Mouse (Mus musculus) stomach, embryonic 16.5 days (tissue): ENCODE measurements around the gene Gm10799. TPM values are rescaled to one million over a fixed set of nuclear protein-coding genes. Genes with fewer than 3 reads are reported as not detected.
A peak's percentile ranks its signal among the peaks of the same experiment; 100 is the strongest.

Experiments
- ATAC-seq: fragments of 200-750 bp; cut with Nextera tagmentation; 2 replicates; pipeline ENCODE4 v1.8.0; 2017; ENCODE audit warnings: moderate number of reproducible peaks, moderate TSS enrichment; ENCODE audit not compliant: insufficient read depth, low FRiP score
- H3K27ac ChIP-seq: fragments of 300-500 bp; sonication (generic); 2 replicates; pipeline ENCODE4 v1.5.1; 2014; ENCODE audit warnings: low read length
- H3K27me3 ChIP-seq: fragments of 300-500 bp; sonication (generic); 2 replicates; pipeline ENCODE4 v1.6.1; 2014; ENCODE audit warnings: low read length, control low read depth, mixed read lengths; ENCODE audit not compliant: control insufficient read depth, insufficient read depth
- H3K36me3 ChIP-seq: fragments of 300-500 bp; sonication (generic); 2 replicates; pipeline ENCODE4 v1.6.1; 2014; ENCODE audit warnings: low read length; ENCODE audit not compliant: control insufficient read depth, insufficient read depth
- H3K4me1 ChIP-seq: fragments of 300-500 bp; sonication (generic); 2 replicates; pipeline ENCODE4 v1.6.1; 2014; ENCODE audit warnings: low read length, control low read depth, mixed read lengths; ENCODE audit not compliant: control insufficient read depth, insufficient read depth
- H3K4me2 ChIP-seq: fragments of 300-500 bp; sonication (generic); 2 replicates; pipeline ENCODE4 v1.6.1; 2014; ENCODE audit warnings: low read depth, low read length, mixed read lengths
- H3K4me3 ChIP-seq: fragments of 300-500 bp; sonication (generic); replicated peaks from 2 replicates; pipeline ENCODE4 v1.5.1; 2014; ENCODE audit warnings: mild to moderate bottlenecking, low read length
- H3K9ac ChIP-seq: fragments of 300-500 bp; sonication (generic); 2 replicates; pipeline ENCODE4 v1.6.1; 2014; ENCODE audit warnings: low read length
- H3K9me3 ChIP-seq: fragments of 300-500 bp; sonication (generic); replicated peaks from 2 replicates; pipeline ENCODE4 v1.6.1; 2016; ENCODE audit warnings: low read length, control low read depth; ENCODE audit not compliant: control insufficient read depth
- WGBS: fragments of 180-500 bp; shearing (Covaris S2); extraction: QIAGEN DNeasy Blood & Tissue Kit; methylation state at CpG from one replicate; pipeline ENCODE4 v1.1.7; 2014; 5-methylcytosine and 5-hydroxymethylcytosine counted together
- polyA plus RNA-seq: library from polyadenylated mRNA; unstranded; fragments of >200 nt; fragmentation: Nextera tagmentation; extraction: Ambion mirVana; gene quantifications from 2 replicates; pipeline ENCODE4 v1.2.1, GENCODE M21; 2015

The Gm10799 gene
- polyA plus RNA-seq, 1 experiment from 2014 or later: not detected

DNA sequence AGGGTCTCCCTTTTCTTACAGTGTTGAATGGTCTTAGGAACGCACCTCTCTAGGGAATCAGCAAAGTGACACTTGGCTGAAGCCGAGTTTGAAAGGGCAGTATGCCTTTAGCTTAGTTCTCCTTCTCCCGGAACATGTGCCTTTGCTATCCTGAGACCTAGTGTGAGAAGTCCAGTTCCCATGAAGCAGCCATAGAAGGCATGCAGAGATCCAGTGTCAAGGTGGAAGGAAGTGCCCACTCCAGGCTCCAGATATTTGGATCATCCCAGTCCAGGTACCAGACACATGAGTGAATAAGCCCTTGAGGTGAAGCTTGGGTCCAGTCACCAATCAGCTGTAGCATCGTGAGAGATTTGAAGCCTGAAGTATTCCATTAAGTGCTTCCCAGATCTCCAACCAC is 9.4 kb downstream of the Gm10799 start:
- Histone ChIP-seq H3K4me1 (no peaks in the 10 kb centered on the region), H3K27ac (no peak overlapping the region), H3K4me2 (no peak overlapping the region), H3K36me3 (peaks cover 6% of the 10 kb centered on the region; the same call in 1 of the 2 replicates), H3K4me3 (no peak overlapping the region), H3K9me3 (no peaks in the 10 kb centered on the region), H3K9ac (no peak overlapping the region), H3K27me3 (no peaks in the 10 kb centered on the region)
- WGBS: 94% methylated on average over 4 of the region's 4 CpGs
- ATAC-seq: no peak

DNA sequence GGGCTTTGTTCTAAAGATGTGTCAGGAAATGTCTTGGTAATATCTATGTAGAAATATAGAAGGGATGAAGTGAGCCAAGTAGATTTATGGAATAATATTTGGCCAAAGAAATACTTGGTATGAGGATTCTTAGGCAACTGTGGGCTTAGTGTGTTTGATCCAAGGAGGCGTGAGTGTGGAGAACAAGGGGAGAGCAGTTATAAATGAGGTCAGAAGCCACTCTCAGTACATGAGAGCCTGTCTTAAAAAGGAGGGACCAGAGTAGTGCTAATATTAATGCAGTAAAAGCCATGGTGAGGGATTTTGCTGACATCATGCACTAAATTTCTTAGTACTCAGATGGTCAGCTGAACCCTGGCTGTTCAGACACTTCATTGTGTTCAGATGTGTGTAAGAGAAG is 10.0 kb downstream of the Gm10799 start:
- H3K4me3 ChIP-seq: no peak overlapping the region
- no peak overlapping the region for H3K4me2 ChIP-seq
- no peaks in the 10 kb centered on the region for H3K27me3 ChIP-seq
- ATAC-seq: no peak
- peaks cover 9% of the 10 kb centered on the region; the same call in 1 of the 2 replicates for H3K36me3 ChIP-seq
- no peak overlapping the region for H3K9ac ChIP-seq
- H3K9me3 ChIP-seq: no peaks in the 10 kb centered on the region
- no peak overlapping the region for H3K27ac ChIP-seq
- no peaks in the 10 kb centered on the region for H3K4me1 ChIP-seq
- 72% methylated on average over 1 of the region's 1 CpGs for WGBS

DNA sequence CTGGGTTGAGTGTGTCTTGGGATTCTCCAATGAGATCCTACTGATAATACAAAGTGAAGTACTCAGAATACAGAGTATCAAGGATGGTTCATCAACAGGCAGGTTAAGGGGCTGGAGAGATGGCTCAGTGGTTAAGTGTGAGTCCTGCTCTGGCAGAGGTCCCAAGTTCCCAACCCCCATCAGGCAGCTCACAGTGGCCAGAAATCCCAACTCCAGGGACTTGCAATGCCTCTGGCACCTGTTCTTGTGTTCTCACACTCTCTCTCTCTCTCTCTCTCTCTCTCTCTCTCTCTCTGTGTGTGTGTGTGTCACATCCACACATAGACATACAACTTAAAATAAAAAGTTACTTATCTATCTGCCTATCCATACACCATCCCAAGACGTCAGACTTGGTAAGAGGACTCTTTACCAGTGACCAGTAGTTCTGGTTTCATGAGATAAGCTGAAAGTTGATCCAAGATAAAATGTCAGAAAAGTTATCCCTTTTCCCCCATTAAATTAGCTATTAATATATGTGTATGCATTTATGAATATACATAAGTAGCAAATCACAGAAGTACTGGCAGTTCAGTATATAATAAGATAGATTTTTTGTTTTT is 23.8 kb downstream of the Gm10799 start:
- H3K9ac ChIP-seq: no peak overlapping the region
- H3K4me3 ChIP-seq: no peak overlapping the region
- no peak for ATAC-seq
- H3K27ac ChIP-seq: no peak overlapping the region
- no peaks in the 10 kb centered on the region for H3K9me3 ChIP-seq
- H3K4me2 ChIP-seq: no peak overlapping the region
- peaks cover 5% of the 10 kb centered on the region for H3K4me1 ChIP-seq
- H3K36me3 ChIP-seq: 0 out of 2 replicates have a peak, but pooled peaks cover 2% of the 10 kb centered on the region
- WGBS: 49% methylated on average over 1 of the region's 1 CpGs
- no peaks in the 10 kb centered on the region for H3K27me3 ChIP-seq

DNA sequence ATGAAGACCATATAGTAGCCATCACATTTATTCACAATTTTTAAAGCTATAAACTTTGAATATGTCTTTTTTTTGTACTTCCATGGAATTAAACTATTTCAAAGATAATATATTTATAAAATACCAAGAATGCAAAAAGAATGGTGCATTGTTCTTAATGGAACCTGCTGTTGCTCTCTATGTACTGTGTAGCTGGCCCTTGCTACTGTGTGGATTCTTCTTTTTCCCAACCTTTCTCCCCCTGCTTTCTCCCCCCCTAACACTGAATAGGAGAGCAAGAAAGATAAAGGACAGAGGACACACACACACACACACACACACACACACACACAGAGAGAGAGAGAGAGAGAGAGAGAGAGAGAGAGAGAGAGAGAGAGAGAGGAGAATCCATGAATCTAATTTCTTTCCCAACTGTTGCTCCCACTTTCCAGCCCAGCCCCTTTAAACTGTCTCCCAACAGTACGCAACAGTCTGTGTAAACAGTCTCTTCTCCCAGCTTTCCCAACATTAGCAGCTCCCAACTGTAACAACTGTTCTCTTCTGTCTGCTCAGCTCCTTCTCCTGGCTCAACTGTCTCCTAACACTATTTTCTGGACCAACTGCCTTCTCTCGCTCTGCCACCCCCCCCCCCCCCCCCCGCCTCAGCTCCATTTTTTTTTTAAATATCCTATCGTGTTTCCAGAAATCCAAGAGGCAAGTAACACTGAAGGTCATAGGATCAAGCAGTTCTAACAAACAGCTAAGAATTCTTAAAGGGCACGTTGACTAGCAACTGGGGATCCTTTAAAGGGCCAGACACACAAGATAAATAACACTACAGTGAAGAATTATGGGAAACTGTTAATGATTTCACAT is 24.5 kb downstream of the Gm10799 start:
- 36% methylated on average over 3 of the region's 5 CpGs for WGBS
- ATAC-seq: 0 out of 2 replicates have a peak, but pooled peaks have one; percentile 62
- 0 out of 2 replicates have a peak, but pooled peaks cover 2% of the 10 kb centered on the region for H3K36me3 ChIP-seq
- no peak overlapping the region for H3K4me2 ChIP-seq
- H3K4me3 ChIP-seq: no peak overlapping the region
- H3K27ac ChIP-seq: no peak overlapping the region
- H3K4me1 ChIP-seq: peaks cover 5% of the 10 kb centered on the region
- no peaks in the 10 kb centered on the region for H3K27me3 ChIP-seq
- H3K9me3 ChIP-seq: no peaks in the 10 kb centered on the region
- no peak overlapping the region for H3K9ac ChIP-seq

DNA sequence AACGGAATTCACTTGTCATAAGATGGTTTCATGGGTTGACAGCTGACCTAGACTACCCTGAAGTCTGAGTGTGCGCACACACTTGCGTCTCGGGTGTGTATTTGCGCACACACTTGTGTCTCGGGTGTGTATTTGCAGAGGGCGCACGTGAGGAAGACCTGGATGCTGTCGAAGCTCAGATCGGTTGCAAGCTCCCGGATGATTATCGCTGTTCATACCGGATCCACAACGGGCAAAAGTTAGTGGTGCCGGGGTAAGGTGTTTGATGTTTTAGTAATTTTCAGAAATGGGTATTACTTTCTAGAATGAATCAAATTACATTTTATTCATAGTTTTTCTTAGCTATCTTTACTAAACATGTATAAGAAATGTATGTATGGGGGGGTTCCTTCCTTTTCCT is 25.6 kb downstream of the Gm10799 start:
- H3K36me3 ChIP-seq: 0 out of 2 replicates have a peak, but pooled peaks cover 2% of the 10 kb centered on the region

GRCm38 (mm10) chr2:104041632-104042031 is 26.7 kb downstream of the Gm10799 start:
- no peak overlapping the region for H3K4me2 ChIP-seq
- 0 out of 2 replicates have a peak, but pooled peaks cover 6% of the 10 kb centered on the region for H3K36me3 ChIP-seq
- H3K9me3 ChIP-seq: no peaks in the 10 kb centered on the region
- H3K27me3 ChIP-seq: no peaks in the 10 kb centered on the region
- no peak overlapping the region for H3K4me3 ChIP-seq
- peaks cover 5% of the 10 kb centered on the region for H3K4me1 ChIP-seq
- WGBS: 43% methylated on average over 5 of the region's 5 CpGs
- no peak overlapping the region for H3K27ac ChIP-seq
- H3K9ac ChIP-seq: no peak overlapping the region
- no peak for ATAC-seq

More for the DNA sequence above, 25.6 kb downstream of the Gm10799 start:
- no peaks in the 10 kb centered on the region for H3K9me3 ChIP-seq
- ATAC-seq: no peak
- H3K9ac ChIP-seq: no peak overlapping the region
- no peak overlapping the region for H3K4me2 ChIP-seq
- H3K27ac ChIP-seq: no peak overlapping the region
- WGBS: 91% methylated on average over 15 of the region's 15 CpGs
- no peak overlapping the region for H3K4me3 ChIP-seq
- H3K27me3 ChIP-seq: no peaks in the 10 kb centered on the region
- H3K4me1 ChIP-seq: peaks cover 5% of the 10 kb centered on the region

DNA sequence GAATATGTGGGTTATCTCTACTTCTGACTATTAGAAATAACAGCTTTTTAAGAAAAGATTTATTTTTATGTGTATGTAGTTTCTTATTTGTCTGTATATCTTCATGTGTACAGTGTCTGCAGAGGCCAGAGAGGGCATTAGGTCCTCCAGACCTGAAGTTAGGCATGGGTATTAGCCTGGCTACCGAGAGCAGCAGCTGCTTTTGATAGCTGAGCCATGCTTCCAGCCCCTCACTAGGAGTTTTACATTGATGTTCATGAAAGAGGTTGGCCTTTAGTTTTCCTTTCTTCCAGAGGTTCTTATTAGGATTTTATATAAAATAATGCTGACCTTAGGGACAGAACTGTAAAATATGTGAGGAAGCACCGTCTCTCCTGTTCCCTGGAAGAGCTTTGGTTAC is 30.1 kb downstream of the Gm10799 start:
- no peaks in the 10 kb centered on the region for H3K27me3 ChIP-seq
- no peaks in the 10 kb centered on the region for H3K9me3 ChIP-seq
- no peak overlapping the region for H3K27ac ChIP-seq
- peaks cover 6% of the 10 kb centered on the region; the same call in 1 of the 2 replicates for H3K36me3 ChIP-seq
- ATAC-seq: no peak
- H3K4me1 ChIP-seq: peaks cover 5% of the 10 kb centered on the region
- H3K4me2 ChIP-seq: no peak overlapping the region
- no peak overlapping the region for H3K9ac ChIP-seq
- H3K4me3 ChIP-seq: no peak overlapping the region
- WGBS: 75% methylated on average over 2 of the region's 2 CpGs

GRCm38 (mm10) chr2:104036316-104036715 is 32.0 kb downstream of the Gm10799 start:
- 53% methylated on average over 3 of the region's 3 CpGs for WGBS
- H3K9me3 ChIP-seq: no peaks in the 10 kb centered on the region
- H3K4me3 ChIP-seq: no peak overlapping the region
- no peak overlapping the region for H3K4me2 ChIP-seq
- no peak overlapping the region for H3K9ac ChIP-seq
- H3K36me3 ChIP-seq: peaks cover 6% of the 10 kb centered on the region; the same call in 1 of the 2 replicates
- no peak for ATAC-seq
- H3K4me1 ChIP-seq: peaks cover under 1% of the 10 kb centered on the region
- H3K27me3 ChIP-seq: no peaks in the 10 kb centered on the region
- H3K27ac ChIP-seq: no peak overlapping the region

DNA sequence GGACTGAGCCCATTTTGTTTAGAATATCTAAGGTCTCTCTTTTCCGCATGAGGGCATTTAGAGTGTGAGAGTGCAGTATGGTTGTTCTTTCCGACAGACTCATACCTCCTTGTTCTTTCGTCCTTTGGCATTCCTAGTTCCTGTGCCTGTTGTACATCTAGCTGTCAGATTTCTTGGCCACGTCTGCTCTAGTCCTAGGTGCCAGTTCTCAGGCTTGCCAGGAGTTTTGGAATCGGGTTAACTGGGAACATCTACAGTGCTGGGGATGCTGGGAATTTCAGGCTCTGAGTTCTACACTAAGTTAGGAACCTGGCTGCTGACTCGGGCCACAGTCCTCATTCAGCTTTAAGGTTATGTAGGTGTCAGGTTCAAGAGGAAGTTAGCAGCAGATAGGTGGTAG is 32.8 kb downstream of the Gm10799 start:
- no peak overlapping the region for H3K4me3 ChIP-seq
- no peaks in the 10 kb centered on the region for H3K9me3 ChIP-seq
- no peaks in the 10 kb centered on the region for H3K27me3 ChIP-seq
- H3K27ac ChIP-seq: no peak overlapping the region
- 73% methylated on average over 6 of the region's 6 CpGs for WGBS
- no peaks in the 10 kb centered on the region; the same call in none of the 2 replicates for H3K4me1 ChIP-seq
- no peak overlapping the region for H3K4me2 ChIP-seq
- ATAC-seq: no peak; the same call in 1 of the 2 replicates
- H3K36me3 ChIP-seq: peaks cover 6% of the 10 kb centered on the region; the same call in 1 of the 2 replicates
- no peak overlapping the region for H3K9ac ChIP-seq
